Mouse (Mus musculus) bone marrow, adult 2 months (tissue): ENCODE measurements around the gene Slc39a3.

Experiments used
- CTCF ChIP-seq: fragments of 200-500 bp; IDR thresholded peaks from 2 replicates; pipeline ENCODE4 v1.5.1; 2011; ENCODE audit warnings: low read length, control low read depth; ENCODE audit not compliant: control insufficient read depth, insufficient read depth
- POLR2A ChIP-seq: fragments of 200-500 bp; IDR thresholded peaks from 2 replicates; pipeline ENCODE4 v1.6.1; 2011; ENCODE audit warnings: low read depth, mild to moderate bottlenecking, control low read depth, low read length, borderline replicate concordance; ENCODE audit not compliant: control insufficient read depth

DNA sequence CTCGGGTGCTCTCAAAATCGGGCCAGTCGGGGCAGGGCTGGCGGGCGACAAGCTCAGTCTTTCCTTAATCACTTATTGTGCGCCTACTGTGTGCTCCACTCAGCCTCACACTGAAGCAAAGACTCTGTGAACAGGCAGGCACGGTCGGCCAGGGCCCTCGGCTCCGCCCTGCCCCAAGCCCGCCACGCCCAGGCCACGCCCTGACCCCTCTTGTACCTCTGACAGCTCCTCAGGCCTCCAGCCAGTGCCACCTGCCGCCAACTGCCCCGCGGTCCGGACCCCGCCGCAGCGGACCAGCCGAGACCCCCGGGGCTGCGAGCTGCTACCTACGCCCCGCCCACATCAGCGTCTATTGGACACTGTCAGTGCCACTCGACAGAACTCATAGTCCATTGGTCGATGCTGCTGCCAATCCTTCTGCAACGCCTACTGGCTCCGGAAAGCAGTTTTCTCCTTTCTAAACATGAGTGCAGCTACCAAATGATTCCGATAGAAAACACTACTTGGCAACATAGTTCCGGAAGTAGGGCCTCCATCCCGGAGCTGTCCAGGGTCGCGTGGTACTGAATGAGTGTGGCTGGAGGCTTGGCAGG, at the start of gene Slc39a3:
- no peak for TF ChIP-seq CTCF
- TF ChIP-seq POLR2A, result peak; percentile 50; the same call in 1 of the 2 replicates
